Mouse (Mus musculus): ENCODE results near the gene Fkbp5. TPM values are rescaled to one million over a fixed set of nuclear protein-coding genes. Genes with fewer than 3 reads are reported as not detected.
A peak's percentile ranks its signal among the peaks of the same experiment; 100 is the strongest.

The Fkbp5 gene
- polyA plus RNA-seq, 1 experiment, result 48.6 TPM

DNA sequence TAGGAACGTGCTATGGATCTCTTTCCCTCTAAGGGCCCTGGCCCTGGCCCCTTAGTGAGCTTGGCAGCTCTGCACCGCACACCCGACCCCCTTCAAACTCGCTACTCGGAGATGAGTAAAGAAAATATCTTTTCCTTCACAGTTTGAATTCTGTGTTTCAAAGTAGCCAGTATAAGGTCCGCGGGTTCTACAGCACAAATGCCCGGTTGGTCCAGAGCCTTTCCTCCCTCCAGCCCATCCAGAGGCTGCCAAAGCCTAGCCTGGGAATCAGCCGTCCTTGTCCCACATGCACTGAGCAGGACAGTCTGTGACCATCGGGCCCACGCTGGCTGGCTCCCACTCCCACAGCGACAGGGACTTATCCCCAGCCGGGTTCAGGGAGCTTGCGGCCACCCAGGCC lies 31.8 kb upstream of the Fkbp5 start, which contains the start of gene Clpsl2:
TSS of gene Clpsl2 (plus strand) at position 301 of the 400 bp plus-strand sequence.
- no peak for TF ChIP-seq CTCF (IDR thresholded peaks at IDR 0.05; ENCODE audit: control insufficient read depth, insufficient read depth, low read length)
- no peak for TF ChIP-seq POLR2A (IDR thresholded peaks at IDR 0.05; ENCODE audit: borderline replicate concordance, control insufficient read depth, low read depth, low read length)

DNA sequence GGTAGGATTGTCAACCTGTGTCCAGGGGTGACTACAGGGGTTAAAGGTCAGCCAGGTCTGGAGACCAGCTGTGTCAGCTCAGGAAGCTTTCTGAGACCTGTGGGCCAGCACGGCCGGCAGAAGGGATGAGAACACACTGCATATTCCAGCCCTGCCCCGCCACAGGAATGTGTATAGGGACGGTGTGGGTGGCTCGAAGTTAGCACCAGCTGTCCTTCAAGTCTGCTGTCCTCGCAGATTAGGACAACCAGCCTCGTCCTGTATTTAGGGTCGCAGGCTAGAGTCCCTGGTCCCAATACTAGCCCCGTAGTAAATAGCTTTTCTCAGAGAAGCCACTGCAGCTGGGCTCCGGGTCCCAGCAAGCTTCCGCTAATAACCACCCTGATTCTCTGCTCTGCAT lies 31.2 kb upstream of the Fkbp5 start:
- Histone ChIP-seq H3K27ac (ENCODE audit: control insufficient read depth, insufficient read depth, low read depth, low read length, poor library complexity) (no peak overlapping the region), H3K4me1 (ENCODE audit: control insufficient read depth, insufficient read depth, low read length) (no peaks in the 10 kb centered on the region), H3K4me3 (replicated peaks; ENCODE audit: control insufficient read depth, low read depth, low read length) (no peak overlapping the region)
- 69% methylated on average over 11 of the region's 11 CpGs for WGBS
- no peak for TF ChIP-seq POLR2A (IDR thresholded peaks at IDR 0.05; ENCODE audit: borderline replicate concordance, control insufficient read depth, low read depth, low read length)
- no peak for TF ChIP-seq CTCF (IDR thresholded peaks at IDR 0.05; ENCODE audit: control insufficient read depth, insufficient read depth, low read length)

More for the DNA sequence above, 31.8 kb upstream of the Fkbp5 start, which contains the start of gene Clpsl2:
- Histone ChIP-seq H3K4me3 (replicated peaks; ENCODE audit: control insufficient read depth, low read depth, low read length) (no peak within 1 kb of the TSS), H3K27ac (ENCODE audit: control insufficient read depth, insufficient read depth, low read depth, low read length, poor library complexity) (no peak within 1 kb of the TSS), H3K4me1 (ENCODE audit: control insufficient read depth, insufficient read depth, low read length) (no peaks in the 10 kb centered on the region)
- 79% methylated on average over 14 of the region's 14 CpGs for WGBS

DNA sequence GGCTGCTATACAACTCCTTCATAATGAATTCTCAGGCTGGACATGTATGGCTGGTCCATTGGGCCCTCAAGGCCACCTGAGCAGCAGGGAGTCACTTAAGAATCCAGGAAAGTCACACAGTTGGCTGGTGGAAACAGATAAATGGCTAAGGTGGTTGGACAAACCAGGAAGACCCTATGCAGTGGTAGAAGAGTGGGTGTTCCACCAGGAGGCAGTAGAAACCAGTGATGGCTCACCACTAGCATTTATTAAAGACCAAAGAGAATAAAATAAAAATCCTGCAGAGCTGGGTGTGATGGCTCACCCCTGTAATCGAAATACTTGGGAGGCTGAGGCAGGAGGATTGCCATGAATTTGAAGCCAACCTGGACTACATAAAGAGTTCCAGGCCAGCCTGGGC lies 29.6 kb upstream of the Fkbp5 start:
- H3K4me1 ChIP-seq (ENCODE audit: control insufficient read depth, insufficient read depth, low read length), result no peaks in the 10 kb centered on the region
- TF ChIP-seq POLR2A (IDR thresholded peaks at IDR 0.05; ENCODE audit: borderline replicate concordance, control insufficient read depth, low read depth, low read length), result no peak
- H3K4me3 ChIP-seq (replicated peaks; ENCODE audit: control insufficient read depth, low read depth, low read length), result no peak overlapping the region
- 75% methylated on average over 1 of the region's 1 CpGs for WGBS
- H3K27ac ChIP-seq (ENCODE audit: control insufficient read depth, insufficient read depth, low read depth, low read length, poor library complexity), result no peak overlapping the region

DNA sequence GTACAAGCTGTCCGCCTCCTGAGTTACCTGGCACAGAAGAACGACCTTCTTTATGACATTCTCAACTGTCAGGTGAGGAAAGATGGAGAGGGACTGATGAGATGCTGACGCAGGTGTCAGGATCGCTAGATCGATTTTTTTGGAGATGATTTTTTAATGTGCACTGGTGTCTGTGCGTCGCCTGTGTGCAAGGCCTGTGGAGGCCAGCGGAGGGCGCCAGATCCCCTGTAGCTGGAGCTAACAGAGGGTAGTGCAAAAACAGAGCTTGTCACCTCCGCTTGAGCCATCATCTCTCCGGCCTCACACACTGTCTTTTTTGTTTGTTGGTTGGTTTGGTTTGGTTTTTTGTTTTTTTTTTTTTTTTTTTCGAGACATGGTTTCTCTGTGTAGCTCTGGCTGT lies 20.6 kb upstream of the Fkbp5 start:
- Histone ChIP-seq H3K4me3 (replicated peaks; ENCODE audit: control insufficient read depth, low read depth, low read length) (no peak overlapping the region), H3K4me1 (ENCODE audit: control insufficient read depth, insufficient read depth, low read length) (no peaks in the 10 kb centered on the region), H3K27ac (ENCODE audit: control insufficient read depth, insufficient read depth, low read depth, low read length, poor library complexity) (no peak overlapping the region)
- 60% methylated on average over 12 of the region's 12 CpGs for WGBS
- TF ChIP-seq POLR2A (IDR thresholded peaks at IDR 0.05; ENCODE audit: borderline replicate concordance, control insufficient read depth, low read depth, low read length) (no peak), CTCF (IDR thresholded peaks at IDR 0.05; ENCODE audit: control insufficient read depth, insufficient read depth, low read length) (no peak)

DNA sequence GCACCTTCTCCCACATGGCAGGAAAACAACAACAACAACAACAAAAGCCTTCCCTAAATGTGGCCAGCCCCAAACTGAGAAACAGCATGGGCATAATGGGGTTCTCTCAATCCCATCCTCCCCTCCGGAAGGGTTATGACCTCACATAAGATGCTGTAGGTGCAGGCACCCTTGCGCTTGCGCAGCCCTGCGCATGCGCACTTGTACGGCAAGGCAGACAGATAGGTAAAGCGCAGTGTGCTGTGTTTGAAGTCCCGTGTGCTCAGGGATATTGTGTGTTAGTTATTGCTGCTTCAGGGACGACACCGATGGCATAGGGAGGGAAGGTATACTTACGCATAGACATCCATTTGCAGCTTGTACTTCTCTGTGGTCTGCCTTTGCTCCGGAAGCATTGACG lies 16.0 kb upstream of the Fkbp5 start:
- Histone ChIP-seq H3K4me1 (ENCODE audit: control insufficient read depth, insufficient read depth, low read length) (no peaks in the 10 kb centered on the region; the same call in 1 of the 2 replicates), H3K27ac (ENCODE audit: control insufficient read depth, insufficient read depth, low read depth, low read length, poor library complexity) (no peak overlapping the region), H3K4me3 (replicated peaks; ENCODE audit: control insufficient read depth, low read depth, low read length) (no peak overlapping the region)
- no peak for TF ChIP-seq POLR2A (IDR thresholded peaks at IDR 0.05; ENCODE audit: borderline replicate concordance, control insufficient read depth, low read depth, low read length)
- no peak for TF ChIP-seq CTCF (IDR thresholded peaks at IDR 0.05; ENCODE audit: control insufficient read depth, insufficient read depth, low read length)
- 88% methylated on average over 13 of the region's 13 CpGs for WGBS

DNA sequence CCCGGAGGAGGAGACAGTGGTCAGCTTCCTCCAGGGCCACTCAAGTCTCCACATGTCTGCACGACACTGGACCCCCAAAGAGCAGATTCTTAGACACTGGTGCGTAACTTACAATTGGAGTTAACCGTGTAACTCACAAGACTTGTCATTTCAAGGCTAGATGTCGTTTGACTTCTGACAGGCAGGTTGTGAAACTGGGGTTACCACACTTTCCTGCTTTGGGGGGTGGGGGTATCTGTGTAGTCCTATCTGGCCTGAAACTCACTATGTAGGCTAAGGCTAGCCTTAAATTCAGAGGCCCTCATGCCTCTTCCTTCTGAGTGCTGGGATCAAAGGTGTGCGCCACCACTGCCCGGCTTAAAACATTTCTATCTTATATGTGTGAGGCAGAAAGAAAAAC lies 15.2 kb upstream of the Fkbp5 start:
- 46% methylated on average over 7 of the region's 7 CpGs for WGBS
- TF ChIP-seq CTCF (IDR thresholded peaks at IDR 0.05; ENCODE audit: control insufficient read depth, insufficient read depth, low read length) (no peak), POLR2A (IDR thresholded peaks at IDR 0.05; ENCODE audit: borderline replicate concordance, control insufficient read depth, low read depth, low read length) (no peak)
- H3K4me3 ChIP-seq (replicated peaks; ENCODE audit: control insufficient read depth, low read depth, low read length), result no peak overlapping the region
- peak overlapping the region; percentile 61; the same call in 1 of the 2 replicates for H3K27ac ChIP-seq (ENCODE audit: control insufficient read depth, insufficient read depth, low read depth, low read length, poor library complexity)
- peaks cover 3% of the 10 kb centered on the region for H3K4me1 ChIP-seq (ENCODE audit: control insufficient read depth, insufficient read depth, low read length)

DNA sequence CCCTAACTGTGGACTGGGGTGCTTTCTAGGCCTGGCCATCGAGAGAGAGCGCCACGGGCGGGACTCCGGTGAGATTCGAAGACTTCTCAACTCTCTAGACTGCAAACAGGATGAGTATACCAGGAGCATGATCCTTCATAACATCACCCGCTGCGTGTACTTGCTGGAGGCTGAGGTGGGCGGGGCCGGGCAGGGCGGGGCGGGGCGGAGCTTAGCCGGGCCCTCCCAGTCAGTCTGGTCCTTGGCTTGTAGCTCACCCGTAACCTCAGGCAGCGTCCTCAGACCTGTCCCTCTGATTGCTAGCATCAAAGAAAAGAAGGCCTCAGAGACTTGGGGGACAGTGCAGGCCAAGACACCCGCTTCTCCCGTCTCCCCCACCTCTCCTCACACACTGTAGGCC lies 14.6 kb upstream of the Fkbp5 start:
- peak overlapping the region; percentile 31 for H3K4me3 ChIP-seq (replicated peaks; ENCODE audit: control insufficient read depth, low read depth, low read length)
- peaks cover 5% of the 10 kb centered on the region for H3K4me1 ChIP-seq (ENCODE audit: control insufficient read depth, insufficient read depth, low read length)
- H3K27ac ChIP-seq (ENCODE audit: control insufficient read depth, insufficient read depth, low read depth, low read length, poor library complexity), result peak overlapping the region; percentile 61; the same call in 1 of the 2 replicates
- 36% methylated on average over 18 of the region's 18 CpGs for WGBS
- TF ChIP-seq POLR2A (IDR thresholded peaks at IDR 0.05; ENCODE audit: borderline replicate concordance, control insufficient read depth, low read depth, low read length) (no peak), CTCF (IDR thresholded peaks at IDR 0.05; ENCODE audit: control insufficient read depth, insufficient read depth, low read length) (no peak)

DNA sequence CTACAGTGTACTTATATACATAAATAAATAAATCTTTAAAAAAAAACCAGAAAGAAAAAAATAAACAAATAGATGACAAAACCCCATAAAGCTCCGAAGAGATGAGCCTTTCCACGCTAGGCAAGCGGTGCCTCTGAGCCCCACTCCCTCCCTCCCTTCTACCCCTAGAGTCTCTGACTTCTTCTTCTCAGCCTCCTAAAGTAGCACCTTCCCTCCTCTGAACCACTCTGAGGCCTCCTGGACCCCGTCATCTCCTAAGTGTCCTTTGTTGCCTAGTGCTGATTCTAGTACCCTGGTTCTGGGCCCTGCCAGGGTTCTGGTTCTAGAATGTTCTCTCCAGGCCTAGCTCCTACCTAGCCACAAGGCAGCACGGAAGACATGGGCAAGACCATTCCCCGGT lies 13.2 kb upstream of the Fkbp5 start, which contains the start of gene Armc12:
TSS of gene Armc12 (plus strand) at position 301 of the 400 bp plus-strand sequence.
- peaks cover 5% of the 10 kb centered on the region for H3K4me1 ChIP-seq (ENCODE audit: control insufficient read depth, insufficient read depth, low read length)
- no peak within 1 kb of the TSS for H3K4me3 ChIP-seq (replicated peaks; ENCODE audit: control insufficient read depth, low read depth, low read length)
- WGBS, result 88% methylated on average over 6 of the region's 6 CpGs
- H3K27ac ChIP-seq (ENCODE audit: control insufficient read depth, insufficient read depth, low read depth, low read length, poor library complexity), result no peak within 1 kb of the TSS
- no peak for TF ChIP-seq POLR2A (IDR thresholded peaks at IDR 0.05; ENCODE audit: borderline replicate concordance, control insufficient read depth, low read depth, low read length)
- no peak for TF ChIP-seq CTCF (IDR thresholded peaks at IDR 0.05; ENCODE audit: control insufficient read depth, insufficient read depth, low read length)

DNA sequence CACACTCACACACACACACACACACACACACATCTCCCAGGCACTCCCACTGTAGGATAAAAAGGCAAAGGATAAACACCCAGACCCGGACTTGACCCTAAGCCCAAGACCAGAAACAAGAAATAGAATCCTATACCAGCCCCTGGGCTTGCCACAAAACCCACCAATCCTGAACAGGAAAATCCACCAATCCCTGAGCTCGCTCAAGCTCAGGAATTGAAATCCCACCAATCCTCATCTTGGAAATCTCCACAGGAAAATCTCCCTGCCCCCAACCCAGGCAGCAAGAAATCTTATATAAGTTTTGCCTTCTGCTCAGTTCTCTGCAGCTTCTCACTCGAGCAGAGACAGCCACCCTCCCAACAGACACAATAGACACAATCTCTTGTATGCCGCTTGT lies 11.8 kb upstream of the Fkbp5 start:
- Histone ChIP-seq H3K27ac (ENCODE audit: control insufficient read depth, insufficient read depth, low read depth, low read length, poor library complexity) (no peak overlapping the region), H3K4me1 (ENCODE audit: control insufficient read depth, insufficient read depth, low read length) (peaks cover 5% of the 10 kb centered on the region), H3K4me3 (replicated peaks; ENCODE audit: control insufficient read depth, low read depth, low read length) (no peak overlapping the region)
- WGBS, result 72% methylated on average over 4 of the region's 4 CpGs
- TF ChIP-seq CTCF (IDR thresholded peaks at IDR 0.05; ENCODE audit: control insufficient read depth, insufficient read depth, low read length), result no peak
- no peak for TF ChIP-seq POLR2A (IDR thresholded peaks at IDR 0.05; ENCODE audit: borderline replicate concordance, control insufficient read depth, low read depth, low read length)
